Mouse (Mus musculus): Measurements from ENCODE around the gene Kdelc2. TPM values are rescaled to one million over a fixed set of nuclear protein-coding genes. Genes with fewer than 3 reads are reported as not detected.

Kdelc2 gene
- 29.5 and 34.3 TPM in 2 replicates for polyA plus RNA-seq (2014; fragmentation: Nextera tagmentation; extraction: Ambion mirVana)

DNA sequence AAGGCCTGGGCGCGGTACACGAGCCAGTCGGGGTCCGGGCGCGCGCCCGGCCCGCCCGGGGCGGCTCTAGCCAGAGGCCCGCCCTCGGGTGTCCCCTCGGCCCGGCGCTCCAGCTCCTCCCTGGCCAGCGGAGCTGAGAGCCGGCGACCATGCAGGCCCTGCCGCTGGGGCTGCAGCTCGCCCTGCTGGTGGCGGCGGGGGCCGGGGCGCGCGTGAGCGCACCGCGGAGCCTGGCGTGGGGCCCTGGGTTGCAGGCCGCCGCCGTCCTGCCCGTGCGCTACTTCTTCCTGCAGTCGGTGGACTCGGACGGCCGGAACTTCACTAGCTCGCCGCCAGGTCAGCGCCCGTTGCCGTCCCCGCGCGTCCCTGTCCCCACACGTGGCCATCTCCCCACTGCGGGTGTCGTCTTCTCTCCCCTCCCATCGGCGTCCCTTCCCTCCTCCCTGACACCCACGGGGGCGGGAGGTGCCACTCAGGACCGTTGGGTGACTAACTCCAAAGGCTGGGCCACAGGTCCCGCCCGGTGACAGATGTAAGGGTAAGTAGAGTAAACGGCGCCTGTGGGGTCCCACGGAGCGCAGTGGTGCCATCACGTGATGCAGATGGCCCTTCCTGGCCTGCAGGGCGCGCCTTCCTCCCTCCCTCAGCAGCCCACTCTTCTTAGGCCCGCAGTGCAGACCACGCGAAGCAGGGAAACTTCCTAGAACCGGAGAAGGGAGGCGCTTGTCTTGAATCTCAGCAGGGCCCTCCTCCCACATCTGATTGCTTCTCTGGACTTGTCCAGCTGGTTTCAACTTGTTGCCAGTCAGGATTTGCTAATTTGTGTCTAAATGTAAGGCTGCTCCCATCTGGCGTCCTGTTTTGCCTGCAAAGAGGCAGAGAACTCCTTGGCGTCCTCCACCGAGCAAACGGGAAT is at the start of gene Kdelc2:
Gene Kdelc2 (plus strand): TSS at position 75 of the 916 bp plus-strand sequence.
- peak; percentile 96 for ATAC-seq (ENCODE audit: insufficient number of reproducible peaks, insufficient read depth, low FRiP score, low read depth)
- no peaks in the 10 kb centered on the region for H3K27me3 ChIP-seq (ENCODE audit: control insufficient read depth, insufficient read depth, low read length)
- H3K4me1 ChIP-seq (ENCODE audit: control insufficient read depth, insufficient read depth, low read length) = peaks cover 8% of the 10 kb centered on the region
- under 1% methylated on average over 73 of the region's 75 CpGs for WGBS
- H3K4me2 ChIP-seq (replicated peaks; ENCODE audit: low read depth, low read length) = peak within 1 kb of the TSS; percentile 47
- H3K9me3 ChIP-seq (ENCODE audit: control insufficient read depth, low read depth, low read length) = no peaks in the 10 kb centered on the region
- peaks cover under 1% of the 10 kb centered on the region; the same call in 1 of the 2 replicates for H3K36me3 ChIP-seq (ENCODE audit: control insufficient read depth, insufficient read depth, low read length)
- H3K27ac ChIP-seq (ENCODE audit: low read length) = peak within 1 kb of the TSS; percentile 99
- peak within 1 kb of the TSS; percentile 95 for H3K9ac ChIP-seq (replicated peaks; ENCODE audit: low read depth, low read length)
- H3K4me3 ChIP-seq (ENCODE audit: low read depth, low read length) = peak within 1 kb of the TSS; percentile 80

DNA sequence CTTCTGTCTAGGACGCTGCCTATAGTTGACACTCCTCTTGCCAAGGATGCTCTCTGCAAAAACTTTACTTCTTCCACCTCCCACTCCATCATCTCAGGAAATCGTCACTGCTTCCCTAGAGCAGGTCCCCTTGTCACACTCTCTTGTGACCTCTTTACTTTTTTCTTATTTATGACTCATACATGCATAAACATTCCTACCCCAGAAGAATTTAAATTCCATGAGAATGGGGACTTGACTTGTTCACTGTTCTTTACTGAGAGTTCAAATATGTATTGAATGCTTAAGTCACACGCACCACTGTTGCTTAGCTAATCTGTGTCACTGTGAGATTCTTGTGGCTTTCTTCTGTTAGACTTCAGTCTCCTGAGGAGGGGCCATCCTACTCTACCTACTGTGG is 48.7 kb upstream of the Kdelc2 start:
- Histone ChIP-seq H3K9me3 (ENCODE audit: control insufficient read depth, low read depth, low read length) (no peaks in the 10 kb centered on the region; the same call in 1 of the 2 replicates), H3K9ac (replicated peaks; ENCODE audit: low read depth, low read length) (no peak overlapping the region), H3K4me3 (ENCODE audit: low read depth, low read length) (no peak overlapping the region), H3K4me2 (replicated peaks; ENCODE audit: low read depth, low read length) (no peak overlapping the region), H3K27me3 (ENCODE audit: control insufficient read depth, insufficient read depth, low read length) (no peaks in the 10 kb centered on the region), H3K36me3 (ENCODE audit: control insufficient read depth, insufficient read depth, low read length) (no peaks in the 10 kb centered on the region), H3K27ac (ENCODE audit: low read length) (no peak overlapping the region), H3K4me1 (ENCODE audit: control insufficient read depth, insufficient read depth, low read length) (no peaks in the 10 kb centered on the region)
- 73% methylated on average over 3 of the region's 3 CpGs for WGBS
- ATAC-seq (ENCODE audit: insufficient number of reproducible peaks, insufficient read depth, low FRiP score, low read depth) = no peak

DNA sequence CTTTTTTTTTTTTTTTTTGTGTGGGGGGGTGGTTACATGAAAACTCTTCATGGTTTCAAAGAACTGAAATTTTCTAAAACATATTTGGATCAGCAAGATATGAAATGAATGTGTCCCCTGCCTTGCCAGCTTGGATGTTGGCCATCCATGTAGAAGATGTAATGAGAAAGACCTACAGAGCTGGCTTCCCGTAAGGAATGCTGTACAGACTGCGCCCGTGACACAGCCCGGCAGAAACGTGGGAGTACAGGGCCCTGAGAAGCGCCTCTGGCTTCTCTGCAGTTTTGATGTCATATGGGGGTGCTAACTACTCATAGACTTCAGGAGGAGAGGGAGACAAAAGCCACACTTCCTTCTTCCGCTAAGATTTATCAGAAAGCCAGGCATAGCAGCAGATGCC is 44.2 kb upstream of the Kdelc2 start:
- Histone ChIP-seq H3K27me3 (ENCODE audit: control insufficient read depth, insufficient read depth, low read length) (no peaks in the 10 kb centered on the region), H3K9me3 (ENCODE audit: control insufficient read depth, low read depth, low read length) (no peaks in the 10 kb centered on the region), H3K9ac (replicated peaks; ENCODE audit: low read depth, low read length) (no peak overlapping the region), H3K4me1 (ENCODE audit: control insufficient read depth, insufficient read depth, low read length) (no peaks in the 10 kb centered on the region), H3K4me3 (ENCODE audit: low read depth, low read length) (no peak overlapping the region), H3K36me3 (ENCODE audit: control insufficient read depth, insufficient read depth, low read length) (no peaks in the 10 kb centered on the region), H3K27ac (ENCODE audit: low read length) (no peak overlapping the region), H3K4me2 (replicated peaks; ENCODE audit: low read depth, low read length) (no peak overlapping the region)
- WGBS = 69% methylated on average over 7 of the region's 7 CpGs
- ATAC-seq (ENCODE audit: insufficient number of reproducible peaks, insufficient read depth, low FRiP score, low read depth) = no peak

DNA sequence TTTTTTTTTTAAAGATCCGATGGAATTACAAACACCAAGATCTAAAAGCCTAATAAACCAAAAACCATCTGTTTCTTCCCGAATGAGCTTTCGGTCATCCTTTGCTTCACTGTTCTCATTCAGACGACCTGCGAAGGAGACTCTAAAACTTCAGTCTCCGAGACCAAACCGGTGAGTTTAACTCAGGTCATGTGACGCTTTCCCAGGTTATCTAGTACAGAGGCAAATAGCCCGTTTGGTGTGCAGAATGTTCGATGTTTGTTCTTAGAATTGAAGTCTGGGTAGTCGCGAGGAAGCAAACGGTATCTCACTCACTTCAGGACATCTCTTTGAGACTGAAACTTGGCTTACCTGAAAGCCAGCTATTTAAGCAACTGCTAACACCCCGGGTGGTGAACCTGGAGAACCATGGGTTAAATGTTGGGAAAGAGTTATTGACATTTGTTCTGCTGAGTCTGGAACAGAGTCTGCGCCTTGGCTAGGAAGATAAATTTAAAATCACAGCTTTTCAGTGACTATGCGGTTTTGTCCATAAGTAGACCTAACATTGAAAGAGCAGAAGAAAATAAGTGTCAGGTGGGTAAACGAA is 43.4 kb upstream of the Kdelc2 start:
- Histone ChIP-seq H3K9ac (replicated peaks; ENCODE audit: low read depth, low read length) (no peak overlapping the region), H3K27me3 (ENCODE audit: control insufficient read depth, insufficient read depth, low read length) (no peaks in the 10 kb centered on the region), H3K9me3 (ENCODE audit: control insufficient read depth, low read depth, low read length) (no peaks in the 10 kb centered on the region), H3K4me1 (ENCODE audit: control insufficient read depth, insufficient read depth, low read length) (no peaks in the 10 kb centered on the region), H3K4me3 (ENCODE audit: low read depth, low read length) (peak overlapping the region; percentile 37), H3K27ac (ENCODE audit: low read length) (peak overlapping the region; percentile 74; the same call in 1 of the 2 replicates), H3K4me2 (replicated peaks; ENCODE audit: low read depth, low read length) (peak overlapping the region; percentile 55), H3K36me3 (ENCODE audit: control insufficient read depth, insufficient read depth, low read length) (no peaks in the 10 kb centered on the region)
- 28% methylated on average over 17 of the region's 17 CpGs for WGBS
- peak; percentile 29; the same call in 1 of the 2 replicates for ATAC-seq (ENCODE audit: insufficient number of reproducible peaks, insufficient read depth, low FRiP score, low read depth)

DNA sequence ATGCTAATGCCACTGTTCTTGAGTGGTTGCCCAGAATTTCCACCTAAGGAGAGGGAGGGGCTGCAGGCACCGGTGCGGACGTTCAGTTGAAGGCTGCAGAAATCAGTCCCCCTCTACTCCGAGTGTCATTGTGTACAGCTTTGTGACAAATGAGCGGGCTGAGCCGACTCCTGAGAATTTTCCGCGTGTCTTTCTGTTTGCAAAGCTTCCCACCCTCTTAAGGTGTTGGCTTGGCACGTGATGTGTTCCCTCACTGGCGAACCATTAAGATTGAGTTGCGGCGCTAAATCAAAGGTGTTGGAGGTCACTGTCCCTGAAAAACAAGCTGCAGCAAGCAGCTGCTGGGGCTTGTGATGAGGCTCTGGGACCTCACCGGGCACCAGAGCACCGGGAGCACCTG is 42.9 kb upstream of the Kdelc2 start:
- 4% methylated on average over 14 of the region's 14 CpGs for WGBS
- ATAC-seq (ENCODE audit: insufficient number of reproducible peaks, insufficient read depth, low FRiP score, low read depth) = peak; percentile 82; the same call in 1 of the 2 replicates

DNA sequence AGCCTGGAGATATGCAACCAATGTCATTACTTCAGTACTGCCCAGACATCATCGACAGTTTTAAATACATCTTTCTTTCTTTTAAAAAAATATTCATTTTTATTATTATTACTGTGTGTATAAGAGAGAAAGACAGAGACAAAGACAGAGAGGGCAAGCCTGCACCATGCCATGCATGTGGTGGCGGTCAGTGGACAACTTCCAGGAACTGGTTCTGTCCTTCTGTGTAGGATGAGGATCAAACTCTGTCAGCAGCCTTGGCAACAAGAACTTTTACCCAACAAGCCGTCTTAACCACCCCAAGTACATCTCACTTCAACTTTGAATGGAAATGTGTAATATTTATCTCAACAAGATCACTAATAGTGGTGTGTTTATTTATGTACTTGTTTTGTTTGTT is 41.8 kb upstream of the Kdelc2 start:
- Histone ChIP-seq H3K9me3 (ENCODE audit: control insufficient read depth, low read depth, low read length) (no peaks in the 10 kb centered on the region), H3K4me3 (ENCODE audit: low read depth, low read length) (peak overlapping the region; percentile 37), H3K36me3 (ENCODE audit: control insufficient read depth, insufficient read depth, low read length) (no peaks in the 10 kb centered on the region), H3K27me3 (ENCODE audit: control insufficient read depth, insufficient read depth, low read length) (no peaks in the 10 kb centered on the region), H3K4me2 (replicated peaks; ENCODE audit: low read depth, low read length) (peak overlapping the region; percentile 55), H3K27ac (ENCODE audit: low read length) (0 out of 2 replicates have a peak overlapping the region, but pooled peaks have one; percentile 74), H3K9ac (replicated peaks; ENCODE audit: low read depth, low read length) (no peak overlapping the region), H3K4me1 (ENCODE audit: control insufficient read depth, insufficient read depth, low read length) (no peaks in the 10 kb centered on the region)
- ATAC-seq (ENCODE audit: insufficient number of reproducible peaks, insufficient read depth, low FRiP score, low read depth) = no peak
- WGBS = 73% methylated on average over 3 of the region's 3 CpGs

More for the DNA sequence above, 42.9 kb upstream of the Kdelc2 start:
- Histone ChIP-seq H3K27ac (ENCODE audit: low read length) (peak overlapping the region; percentile 74; the same call in 1 of the 2 replicates), H3K27me3 (ENCODE audit: control insufficient read depth, insufficient read depth, low read length) (no peaks in the 10 kb centered on the region), H3K36me3 (ENCODE audit: control insufficient read depth, insufficient read depth, low read length) (no peaks in the 10 kb centered on the region), H3K9me3 (ENCODE audit: control insufficient read depth, low read depth, low read length) (no peaks in the 10 kb centered on the region), H3K4me2 (replicated peaks; ENCODE audit: low read depth, low read length) (peak overlapping the region; percentile 55), H3K4me3 (ENCODE audit: low read depth, low read length) (peak overlapping the region; percentile 37), H3K4me1 (ENCODE audit: control insufficient read depth, insufficient read depth, low read length) (no peaks in the 10 kb centered on the region), H3K9ac (replicated peaks; ENCODE audit: low read depth, low read length) (no peak overlapping the region)

DNA sequence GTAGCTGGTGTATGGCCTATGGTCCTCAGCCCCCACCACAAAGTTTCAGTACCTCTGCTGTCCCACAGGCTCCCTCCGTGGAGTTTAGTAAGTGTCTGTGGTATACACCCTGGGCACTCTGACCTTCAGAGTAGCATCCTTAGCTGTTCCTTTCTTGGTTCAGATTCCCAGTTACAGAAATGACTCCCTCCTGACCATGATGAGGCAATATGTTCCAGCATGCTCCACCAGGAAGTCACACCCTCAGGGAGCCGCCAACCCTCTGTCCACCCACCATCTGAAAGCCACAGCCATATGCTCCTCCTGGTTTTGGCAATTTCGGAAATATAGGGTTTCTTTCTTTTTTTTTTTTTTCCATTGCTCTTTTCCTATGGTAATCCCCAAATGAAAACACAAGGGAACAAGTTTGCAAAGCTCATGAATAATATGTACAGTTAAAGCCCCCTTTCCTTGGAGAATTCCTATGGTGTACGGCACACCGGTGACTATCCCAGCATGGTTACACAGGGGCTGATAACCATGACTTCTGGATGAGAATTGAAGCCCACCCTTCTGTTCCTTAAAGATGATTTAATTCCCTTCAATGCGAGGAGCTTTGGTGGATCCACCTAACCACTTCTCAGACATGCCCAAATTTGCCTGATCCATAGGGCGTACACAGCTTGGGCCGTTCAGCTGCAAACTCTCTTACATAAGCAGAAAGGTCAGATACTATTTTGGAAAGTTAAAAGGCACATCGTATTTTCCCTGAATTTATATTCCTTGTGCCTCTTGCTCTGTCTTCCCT is 39.0 kb upstream of the Kdelc2 start:
- no peak overlapping the region for H3K4me3 ChIP-seq (ENCODE audit: low read depth, low read length)
- no peaks in the 10 kb centered on the region for H3K27me3 ChIP-seq (ENCODE audit: control insufficient read depth, insufficient read depth, low read length)
- H3K27ac ChIP-seq (ENCODE audit: low read length) = no peak overlapping the region
- H3K4me1 ChIP-seq (ENCODE audit: control insufficient read depth, insufficient read depth, low read length) = no peaks in the 10 kb centered on the region
- no peak overlapping the region for H3K4me2 ChIP-seq (replicated peaks; ENCODE audit: low read depth, low read length)
- no peak for ATAC-seq (ENCODE audit: insufficient number of reproducible peaks, insufficient read depth, low FRiP score, low read depth)
- 83% methylated on average over 9 of the region's 9 CpGs for WGBS
- H3K36me3 ChIP-seq (ENCODE audit: control insufficient read depth, insufficient read depth, low read length) = no peaks in the 10 kb centered on the region
- no peak overlapping the region for H3K9ac ChIP-seq (replicated peaks; ENCODE audit: low read depth, low read length)
- no peaks in the 10 kb centered on the region for H3K9me3 ChIP-seq (ENCODE audit: control insufficient read depth, low read depth, low read length)

DNA sequence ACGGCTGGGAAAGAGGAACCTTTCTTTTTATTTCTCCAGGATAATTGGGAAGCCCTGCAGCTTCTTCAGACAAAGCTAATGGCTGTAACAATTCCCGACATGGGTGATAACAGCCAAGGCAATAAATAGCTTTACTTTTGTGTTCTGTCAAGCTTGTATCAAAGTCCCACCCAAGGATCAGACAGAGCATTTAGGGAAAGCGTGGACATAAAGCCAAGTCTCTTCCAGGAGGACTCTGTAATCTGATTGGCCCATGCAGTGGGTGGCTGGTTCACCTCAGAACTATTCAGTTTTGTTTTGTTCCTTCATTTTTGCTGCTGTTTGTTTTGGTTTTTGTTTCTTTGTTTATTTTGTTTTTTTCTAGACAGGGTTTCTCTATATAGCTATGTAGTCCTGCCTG is 38.1 kb upstream of the Kdelc2 start:
- H3K36me3 ChIP-seq (ENCODE audit: control insufficient read depth, insufficient read depth, low read length) = no peaks in the 10 kb centered on the region
- no peak for ATAC-seq (ENCODE audit: insufficient number of reproducible peaks, insufficient read depth, low FRiP score, low read depth)
- no peaks in the 10 kb centered on the region for H3K4me1 ChIP-seq (ENCODE audit: control insufficient read depth, insufficient read depth, low read length)
- peaks cover 3% of the 10 kb centered on the region; the same call in 1 of the 2 replicates for H3K9me3 ChIP-seq (ENCODE audit: control insufficient read depth, low read depth, low read length)
- 55% methylated on average over 3 of the region's 3 CpGs for WGBS
- H3K4me3 ChIP-seq (ENCODE audit: low read depth, low read length) = no peak overlapping the region
- H3K27me3 ChIP-seq (ENCODE audit: control insufficient read depth, insufficient read depth, low read length) = no peaks in the 10 kb centered on the region
- no peak overlapping the region for H3K27ac ChIP-seq (ENCODE audit: low read length)
- no peak overlapping the region for H3K4me2 ChIP-seq (replicated peaks; ENCODE audit: low read depth, low read length)
- H3K9ac ChIP-seq (replicated peaks; ENCODE audit: low read depth, low read length) = no peak overlapping the region

Measured in stomach, embryonic 14.5 days (tissue).